Mouse (Mus musculus): Measurements from ENCODE around the gene Ccdc106. TPM values are rescaled to one million over a fixed set of nuclear protein-coding genes. Genes with fewer than 3 reads are reported as not detected.
A peak's percentile ranks its signal among the peaks of the same experiment; 100 is the strongest.

The Ccdc106 gene
- 0.34 TPM for polyA plus RNA-seq (2012; fragmentation: generic; extraction: Trizol)
- long read RNA-seq, experiment 1, partial matches to known transcripts = 0 of 1 reads
- long read RNA-seq, experiment 1, other reads (novel, unspliced or antisense) = 1 of 1 reads
- long read RNA-seq, experiment 2, partial matches to known transcripts = 0 of 1 reads
- long read RNA-seq, experiment 2, other reads (novel, unspliced or antisense) = 1 of 1 reads

GRCm38 (mm10) chr7:5020000-5020681 lies at the start of gene Ccdc106, which contains the start of gene Zfp865:
TSS of gene Ccdc106 (plus strand) at chr7:5020553.
TSS of gene Zfp865 (plus strand) at chr7:5020376.
- Histone ChIP-seq H3K36me3 (ENCODE audit: control insufficient read depth, insufficient read depth) (peaks cover 38% of the 10 kb centered on the region), H3K79me3 (ENCODE audit: low read depth) (peaks cover 38% of the 10 kb centered on the region), H3K27me3 (ENCODE audit: control insufficient read depth, insufficient read depth, insufficient read length) (no peaks in the 10 kb centered on the region), H3ac (ENCODE audit: control insufficient read depth, insufficient read length, low read depth) (peak within 1 kb of the TSS; percentile 91), H3K79me2 (ENCODE audit: control insufficient read depth, insufficient read depth) (peaks cover 57% of the 10 kb centered on the region), H3K4me3 (ENCODE audit: insufficient read depth, poor library complexity, severe bottlenecking) (peak within 1 kb of the TSS; percentile 69)
- TF ChIP-seq USF1 (IDR thresholded peaks at IDR 0.05; ENCODE audit: low read depth) = no peak
- peak; percentile 24 for TF ChIP-seq MAX (IDR thresholded peaks at IDR 0.05)

GRCm38 (mm10) chr7:4971068-4971467 lies 49.3 kb upstream of the Ccdc106 start, which contains the start of gene Sbk3:
TSS of gene Sbk3 (minus strand) at chr7:4971168.
- Histone ChIP-seq H3ac (ENCODE audit: control insufficient read depth, insufficient read length, low read depth) (no peak within 1 kb of the TSS), H3K79me3 (ENCODE audit: low read depth) (no peaks in the 10 kb centered on the region), H3K27me3 (ENCODE audit: control insufficient read depth, insufficient read depth, insufficient read length) (peaks cover 7% of the 10 kb centered on the region), H3K36me3 (ENCODE audit: control insufficient read depth, insufficient read depth) (no peaks in the 10 kb centered on the region), H3K79me2 (ENCODE audit: control insufficient read depth, insufficient read depth) (no peaks in the 10 kb centered on the region), H3K4me3 (ENCODE audit: insufficient read depth, poor library complexity, severe bottlenecking) (no peak within 1 kb of the TSS)
- TF ChIP-seq MAX (IDR thresholded peaks at IDR 0.05) (no peak), MYOD1 (IDR thresholded peaks at IDR 0.05; ENCODE audit: control insufficient read depth, insufficient read length, low read depth) (no peak), FOSL1 (IDR thresholded peaks at IDR 0.05; ENCODE audit: insufficient read depth, low read length, poor library complexity, severe bottlenecking) (no peak), CTCF (IDR thresholded peaks at IDR 0.05; ENCODE audit: control insufficient read depth, insufficient read depth, insufficient read length) (no peak), USF1 (IDR thresholded peaks at IDR 0.05; ENCODE audit: low read depth) (no peak), CEBPB (IDR thresholded peaks at IDR 0.05; ENCODE audit: low read depth) (no peak), MYOG (IDR thresholded peaks at IDR 0.05; ENCODE audit: control insufficient read depth, extremely low read depth, insufficient read length) (no peak)

- H3K79me2 ChIP-seq (ENCODE audit: control insufficient read depth, insufficient read depth) = no peaks in the 10 kb centered on the region
- TF ChIP-seq CTCF (IDR thresholded peaks at IDR 0.05; ENCODE audit: control insufficient read depth, insufficient read depth, insufficient read length) (no peak), MYOD1 (IDR thresholded peaks at IDR 0.05; ENCODE audit: control insufficient read depth, insufficient read length, low read depth) (no peak), USF1 (IDR thresholded peaks at IDR 0.05; ENCODE audit: low read depth) (no peak), MAX (IDR thresholded peaks at IDR 0.05) (no peak), FOSL1 (IDR thresholded peaks at IDR 0.05; ENCODE audit: insufficient read depth, low read length, poor library complexity, severe bottlenecking) (no peak), CEBPB (IDR thresholded peaks at IDR 0.05; ENCODE audit: low read depth) (no peak)
- no peak overlapping the region for H3K4me3 ChIP-seq (ENCODE audit: insufficient read depth, poor library complexity, severe bottlenecking)
- H3K79me3 ChIP-seq (ENCODE audit: low read depth) = no peaks in the 10 kb centered on the region
- no peak overlapping the region for H3ac ChIP-seq (ENCODE audit: control insufficient read depth, insufficient read length, low read depth)
- no peaks in the 10 kb centered on the region for H3K36me3 ChIP-seq (ENCODE audit: control insufficient read depth, insufficient read depth)
- H3K27me3 ChIP-seq (ENCODE audit: control insufficient read depth, insufficient read depth, insufficient read length) = peaks cover 7% of the 10 kb centered on the region
Measured at GRCm38 (mm10) chr7:4971710-4972109, 48.6 kb upstream of the Ccdc106 start.

- Histone ChIP-seq H3K79me2 (ENCODE audit: control insufficient read depth, insufficient read depth) (no peaks in the 10 kb centered on the region), H3K4me3 (ENCODE audit: insufficient read depth, poor library complexity, severe bottlenecking) (no peak overlapping the region), H3K79me3 (ENCODE audit: low read depth) (no peaks in the 10 kb centered on the region), H3K36me3 (ENCODE audit: control insufficient read depth, insufficient read depth) (no peaks in the 10 kb centered on the region), H3ac (ENCODE audit: control insufficient read depth, insufficient read length, low read depth) (no peak overlapping the region), H3K27me3 (ENCODE audit: control insufficient read depth, insufficient read depth, insufficient read length) (peaks cover 1% of the 10 kb centered on the region)
- TF ChIP-seq FOSL1 (IDR thresholded peaks at IDR 0.05; ENCODE audit: insufficient read depth, low read length, poor library complexity, severe bottlenecking) (peak; percentile 8), USF1 (IDR thresholded peaks at IDR 0.05; ENCODE audit: low read depth) (no peak)
Measured at GRCm38 (mm10) chr7:4972321-4973047, 47.9 kb upstream of the Ccdc106 start.

- H3K4me3 ChIP-seq (ENCODE audit: insufficient read depth, poor library complexity, severe bottlenecking) = no peak overlapping the region
- no peak for TF ChIP-seq MAX (IDR thresholded peaks at IDR 0.05)
- TF ChIP-seq MYOD1 (IDR thresholded peaks at IDR 0.05; ENCODE audit: control insufficient read depth, insufficient read length, low read depth) = no peak
- no peak for TF ChIP-seq USF1 (IDR thresholded peaks at IDR 0.05; ENCODE audit: low read depth)
- no peak for TF ChIP-seq CEBPB (IDR thresholded peaks at IDR 0.05; ENCODE audit: low read depth)
- TF ChIP-seq MYOG (IDR thresholded peaks at IDR 0.05; ENCODE audit: control insufficient read depth, extremely low read depth, insufficient read length) = no peak
- TF ChIP-seq CTCF (IDR thresholded peaks at IDR 0.05; ENCODE audit: control insufficient read depth, insufficient read depth, insufficient read length) = no peak
- TF ChIP-seq FOSL1 (IDR thresholded peaks at IDR 0.05; ENCODE audit: insufficient read depth, low read length, poor library complexity, severe bottlenecking) = no peak
- H3ac ChIP-seq (ENCODE audit: control insufficient read depth, insufficient read length, low read depth) = no peak overlapping the region
- H3K27me3 ChIP-seq (ENCODE audit: control insufficient read depth, insufficient read depth, insufficient read length) = peaks cover 4% of the 10 kb centered on the region
- H3K79me3 ChIP-seq (ENCODE audit: low read depth) = no peaks in the 10 kb centered on the region
- H3K36me3 ChIP-seq (ENCODE audit: control insufficient read depth, insufficient read depth) = no peaks in the 10 kb centered on the region
- H3K79me2 ChIP-seq (ENCODE audit: control insufficient read depth, insufficient read depth) = no peaks in the 10 kb centered on the region
Measured at GRCm38 (mm10) chr7:4975455-4975854, 44.9 kb upstream of the Ccdc106 start.
